Mouse (Mus musculus) CD4-positive, CD25-positive, alpha-beta regulatory T cell, adult 4 months (primary cell): Measurements from ENCODE around the gene Dld. TPM values are rescaled to one million over a fixed set of nuclear protein-coding genes. Genes with fewer than 3 reads are reported as not detected.

Experiments used
- ATAC-seq: one replicate; pipeline ENCODE4 v1.8.0; 2017
- polyA plus RNA-seq, 2 experiments: library from polyadenylated mRNA; unstranded; fragments of 100-300 nt; shearing (Covaris generic); gene quantifications; one replicate each; pipeline ENCODE4 v1.2.1; 2017

The Dld gene
- polyA plus RNA-seq = 100 to 1,000 TPM in 1 of 2 experiments, 10 to 100 TPM in 1; 92.4 to 102 TPM

- ATAC-seq = peak; percentile 98
Observed at GRCm38 (mm10) chr12:31350944-31351928, at the start of gene Dld. TSS of gene Dld (minus strand) at chr12:31351453.

DNA sequence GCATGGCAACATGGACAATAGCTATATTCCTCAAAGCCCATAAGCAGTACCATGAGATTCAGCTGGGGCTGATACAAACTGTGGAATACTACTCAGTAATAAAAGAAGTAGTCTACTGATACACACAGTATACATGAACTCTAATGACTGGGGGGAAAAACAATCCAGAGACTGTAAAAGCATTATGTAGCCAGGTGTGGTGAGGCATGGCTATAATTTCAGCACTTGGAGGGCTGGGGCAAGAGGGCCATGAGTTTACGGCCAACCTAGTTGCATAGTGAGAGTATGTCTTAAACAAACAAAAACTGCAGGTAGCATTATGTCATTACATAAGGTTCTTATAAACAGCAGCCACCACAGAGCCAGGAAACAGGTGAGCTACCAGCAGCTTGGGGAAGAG is 49.6 kb upstream of the Dld start:
- no peak for ATAC-seq

DNA sequence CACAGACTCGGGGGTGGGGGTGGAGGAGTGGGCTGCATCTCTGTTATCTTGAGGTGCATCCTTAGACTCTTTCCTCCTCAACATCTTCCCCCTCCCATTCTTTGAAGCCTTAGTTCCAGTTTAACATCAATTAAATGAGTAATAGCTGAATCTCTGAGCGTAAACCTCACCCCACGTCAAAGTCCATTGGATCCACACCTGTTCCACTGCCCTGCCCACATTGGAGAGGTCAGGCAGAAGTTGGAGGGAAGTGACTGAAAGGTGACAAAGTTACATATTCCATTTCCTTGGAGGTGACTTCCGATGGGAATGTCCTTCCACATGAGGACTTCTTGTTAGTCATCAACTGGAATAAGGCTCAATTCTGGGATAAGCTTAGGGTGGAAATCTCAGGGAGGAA is 46.5 kb upstream of the Dld start:
- no peak for ATAC-seq

GRCm38 (mm10) chr12:31395895-31396294 is 44.6 kb upstream of the Dld start:
- ATAC-seq = no peak

DNA sequence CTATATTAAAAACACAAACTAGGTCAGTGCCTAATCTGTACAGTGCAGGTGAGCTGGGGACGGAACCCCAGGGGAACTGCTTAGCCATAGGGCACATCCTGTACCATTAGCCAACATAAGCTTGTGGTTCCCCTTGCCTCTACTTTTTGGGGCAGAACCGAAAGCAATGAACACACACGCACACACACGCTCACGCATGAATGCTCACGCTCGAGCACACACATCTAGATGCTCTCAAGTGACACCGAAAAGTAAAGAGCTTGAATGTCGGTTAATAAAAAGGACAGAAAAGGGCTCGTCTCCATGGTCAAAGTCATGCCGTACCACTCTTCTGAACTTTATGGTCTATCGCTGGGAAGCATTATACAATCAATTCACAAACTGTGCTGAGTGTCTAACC is 40.4 kb upstream of the Dld start:
- no peak for ATAC-seq

DNA sequence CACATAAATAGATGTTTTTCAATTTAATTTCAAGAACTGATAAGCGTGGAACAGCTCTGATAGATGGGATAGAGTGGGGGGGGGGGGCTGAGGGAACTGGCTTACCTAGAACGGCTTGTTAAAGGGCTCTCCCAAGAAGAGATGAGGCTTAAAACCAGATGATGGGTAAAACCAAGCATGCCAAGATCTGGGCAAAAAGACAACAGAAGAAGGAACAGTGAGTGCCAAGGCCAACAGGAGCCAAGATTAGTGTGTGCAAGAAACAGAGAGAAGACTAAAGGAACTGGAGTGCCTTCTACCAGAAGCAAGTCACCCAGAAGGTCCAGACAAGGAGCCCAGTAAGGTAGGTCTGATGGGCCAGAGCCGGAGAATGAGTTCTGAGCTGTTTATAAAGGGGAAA is 39.3 kb upstream of the Dld start, which contains the start of gene Slc26a3:
Slc26a3 (plus strand) TSS at position 301 of the 400 bp plus-strand sequence.
- ATAC-seq = no peak

GRCm38 (mm10) chr12:31387303-31387702 is 36.0 kb upstream of the Dld start:
- no peak for ATAC-seq

DNA sequence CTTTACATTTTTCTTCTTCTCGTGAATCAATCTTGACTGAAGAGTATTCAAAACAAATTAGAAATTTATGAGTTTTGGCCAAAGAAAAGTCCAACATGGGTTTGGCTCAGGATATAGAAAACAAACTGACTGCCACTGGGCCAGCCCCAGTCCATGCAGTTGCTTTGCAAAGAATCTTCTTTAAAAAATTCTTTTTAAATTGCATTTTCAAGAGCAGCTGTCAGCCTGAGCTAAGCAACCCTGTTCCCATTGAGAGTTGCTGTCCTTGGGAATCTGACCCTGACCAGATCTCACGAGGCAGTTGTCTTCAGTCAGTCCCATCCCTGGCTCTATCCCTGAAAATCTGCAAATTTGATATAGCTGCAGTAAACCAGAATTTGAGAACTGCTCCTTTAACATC is 31.2 kb upstream of the Dld start:
- no peak for ATAC-seq

GRCm38 (mm10) chr12:31380878-31381277 is 29.6 kb upstream of the Dld start:
- no peak for ATAC-seq

- ATAC-seq = no peak
Observed at GRCm38 (mm10) chr12:31377241-31377640, 26.0 kb upstream of the Dld start.

- ATAC-seq = no peak
Observed at GRCm38 (mm10) chr12:31376326-31376950, 25.2 kb upstream of the Dld start.

DNA sequence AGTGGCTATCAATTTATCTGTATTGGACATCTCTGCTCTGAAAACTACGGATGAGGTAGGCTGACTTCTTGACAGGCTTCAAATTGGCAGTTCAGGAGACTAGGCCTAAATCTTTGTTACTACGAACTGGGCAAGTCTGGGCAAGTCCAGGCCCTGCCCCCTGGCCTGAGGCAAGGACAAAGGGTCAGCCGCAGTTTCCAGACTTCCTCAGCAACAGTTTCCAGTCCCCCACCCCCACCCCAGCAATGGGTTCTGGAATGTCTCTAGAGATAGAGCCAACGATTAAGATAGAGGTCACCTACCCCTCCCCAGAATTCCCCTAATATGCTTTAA is 24.0 kb upstream of the Dld start:
- no peak for ATAC-seq

DNA sequence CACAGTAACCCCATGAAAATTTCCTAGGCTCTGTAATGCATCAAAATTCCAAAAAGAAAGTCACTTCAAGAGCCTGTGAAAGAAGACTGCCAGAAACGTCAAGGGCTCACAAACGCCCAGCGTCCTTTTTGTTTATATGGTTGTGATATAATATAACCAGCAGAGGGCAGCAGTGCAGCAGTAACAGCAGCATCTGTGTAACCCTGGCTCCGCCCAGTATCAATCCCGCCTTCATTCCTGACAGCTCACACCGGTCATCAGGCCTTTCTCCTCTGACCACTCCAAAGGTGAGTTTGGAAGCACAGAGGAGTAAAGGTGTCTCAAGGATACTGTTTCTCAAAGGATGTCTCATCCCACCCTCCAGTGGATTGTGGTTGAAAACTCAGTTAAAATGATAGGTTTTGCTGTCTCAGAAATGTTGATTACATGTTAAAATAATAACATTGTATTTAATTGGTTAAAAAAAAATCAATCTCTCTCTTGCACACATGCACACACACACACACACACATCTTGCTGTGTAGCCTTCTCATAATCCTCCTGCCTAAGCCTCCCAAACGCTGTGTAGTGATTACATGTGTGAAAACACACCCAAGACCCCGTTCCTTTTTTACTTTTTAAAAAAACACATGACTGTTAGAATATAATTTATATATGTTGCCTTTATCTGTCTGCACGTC is 23.5 kb upstream of the Dld start:
- ATAC-seq = peak; percentile 80

DNA sequence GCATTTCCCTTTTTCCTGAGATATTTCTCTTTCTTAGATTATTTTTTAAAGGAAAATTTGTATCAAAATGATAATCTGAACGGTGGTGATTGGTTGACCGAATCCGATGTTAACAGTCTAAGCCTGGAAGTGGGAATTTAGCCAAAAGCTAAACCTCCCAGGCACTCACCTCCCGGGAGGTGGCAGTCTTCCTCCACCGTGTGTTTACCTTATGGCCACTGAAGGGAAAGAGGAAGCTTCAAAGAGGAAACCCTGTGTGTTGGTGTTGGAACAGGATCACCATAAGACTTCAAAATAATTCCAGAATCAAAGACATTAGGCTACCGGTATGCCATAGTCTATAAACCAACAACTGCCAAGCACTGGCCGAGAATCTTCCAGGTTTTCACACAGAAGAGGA is 18.4 kb upstream of the Dld start:
- ATAC-seq = no peak

- ATAC-seq = no peak
Observed at GRCm38 (mm10) chr12:31369118-31369517, 17.9 kb upstream of the Dld start.

- no peak for ATAC-seq
Observed at GRCm38 (mm10) chr12:31367721-31368120, 16.5 kb upstream of the Dld start.

DNA sequence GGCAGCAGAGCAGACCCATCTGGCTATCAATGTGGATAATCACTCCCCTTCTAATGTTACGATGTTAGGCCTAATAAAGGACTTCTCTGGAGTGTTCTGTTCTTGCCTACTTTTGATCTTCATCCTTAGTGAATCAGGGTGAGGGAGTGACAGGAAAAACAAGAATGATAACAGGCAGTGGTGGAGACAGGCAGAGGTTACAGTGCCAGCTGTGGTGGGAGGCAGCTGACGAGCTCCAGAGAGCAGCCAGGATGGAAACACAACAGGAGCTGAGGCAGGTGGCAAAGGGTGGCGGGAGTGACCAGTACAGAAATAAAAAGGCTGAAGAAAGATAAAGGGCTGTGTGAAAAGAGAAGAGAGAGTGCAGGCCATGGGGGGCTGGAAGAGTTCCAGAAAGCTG is 15.2 kb upstream of the Dld start:
- ATAC-seq = no peak

GRCm38 (mm10) chr12:31350191-31350943 is 886 bp downstream of the Dld start:
- no peak for ATAC-seq

DNA sequence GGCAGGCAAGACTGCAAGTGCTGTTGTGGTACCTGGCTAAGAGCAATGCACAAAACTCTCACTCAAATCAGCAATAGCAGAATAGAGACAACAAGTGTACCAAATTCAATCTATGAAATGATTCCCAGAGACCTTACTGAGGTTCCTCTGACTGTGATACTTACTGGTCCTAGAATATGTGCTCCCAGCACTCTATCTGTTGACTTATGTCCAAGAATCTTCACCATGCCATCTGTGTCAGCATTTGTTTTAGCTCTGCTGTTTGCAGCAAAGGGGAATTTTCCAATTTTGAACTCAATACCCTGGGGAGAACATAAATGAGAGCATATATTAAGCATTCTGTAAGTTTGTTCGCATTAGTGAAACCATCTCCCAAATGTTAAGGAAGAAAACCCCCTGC is 18.0 kb downstream of the Dld start:
- ATAC-seq = no peak

DNA sequence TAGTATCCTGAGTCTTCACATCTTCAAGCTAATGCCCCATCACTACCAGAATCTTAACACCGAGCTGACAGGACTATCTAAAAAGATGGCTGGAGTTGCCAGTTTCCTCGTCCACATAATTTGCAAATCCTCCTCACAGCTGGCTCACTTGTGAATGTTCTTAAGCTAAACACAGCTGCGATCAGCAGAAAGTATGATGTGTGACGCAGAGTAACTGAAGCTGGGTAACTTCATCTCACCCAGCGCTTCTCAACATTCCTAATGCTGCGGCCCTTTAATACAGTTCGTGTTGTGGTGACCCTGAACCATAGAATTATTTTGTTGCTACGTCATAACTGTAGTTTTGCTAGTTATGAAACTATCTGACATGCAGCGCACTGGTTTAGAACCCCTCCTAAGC is 24.1 kb downstream of the Dld start:
- no peak for ATAC-seq

GRCm38 (mm10) chr12:31323136-31323695 is 28.0 kb downstream of the Dld start:
- no peak for ATAC-seq

DNA sequence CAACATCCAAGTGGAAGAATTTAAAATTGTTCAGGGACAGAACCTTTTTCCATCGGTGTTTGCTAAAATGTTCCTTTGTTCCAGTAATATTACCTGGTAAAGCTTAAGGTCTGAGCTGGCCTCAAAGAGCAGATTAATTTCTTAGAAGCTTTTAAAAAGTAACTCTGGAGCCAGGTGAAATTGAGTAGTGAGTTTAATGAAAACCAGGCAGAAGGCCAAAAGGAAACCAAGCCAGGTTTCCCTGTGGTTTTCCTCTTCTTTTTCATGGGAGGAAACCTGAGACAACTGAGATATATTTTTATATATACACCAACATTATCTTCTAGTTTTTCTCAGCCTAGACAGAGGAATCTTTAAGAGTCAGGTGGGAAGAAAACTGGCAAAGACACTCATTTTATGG is 29.7 kb downstream of the Dld start:
- no peak for ATAC-seq
